Mouse (Mus musculus): ENCODE data around the gene Hspb1.

Gene Hspb1

GRCm38 (mm10) chr5:135914156-135914555 lies 26.4 kb downstream of the Hspb1 start:
- peak; percentile 74 for DNase-seq

DNA sequence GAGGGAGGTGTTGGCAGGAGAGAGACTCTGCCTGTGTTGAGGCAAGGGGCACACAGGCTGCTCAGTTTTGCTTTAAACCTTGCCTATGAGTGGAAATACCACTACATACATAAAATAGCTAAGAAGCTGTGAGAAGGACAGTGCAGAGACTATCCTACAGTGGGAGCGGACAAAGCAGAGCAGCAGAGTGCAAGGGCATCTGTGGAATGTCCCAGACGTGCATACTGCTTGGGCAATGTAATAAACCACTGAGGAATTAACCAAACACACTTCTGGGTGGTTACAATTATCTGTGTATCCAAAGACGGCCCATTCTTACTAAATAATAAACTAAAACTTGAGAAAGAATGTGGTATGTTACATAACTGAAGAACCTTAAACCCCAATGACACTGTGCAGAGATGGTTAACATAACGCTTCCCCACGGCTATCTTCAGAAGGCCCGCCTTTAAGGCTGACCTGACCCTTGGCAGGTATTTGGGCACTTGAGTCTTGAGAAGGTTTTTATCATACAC lies 28.4 kb downstream of the Hspb1 start:
- no peak for DNase-seq

GRCm38 (mm10) chr5:135916601-135917000 lies 28.9 kb downstream of the Hspb1 start:
- peak; percentile 84 for DNase-seq

DNA sequence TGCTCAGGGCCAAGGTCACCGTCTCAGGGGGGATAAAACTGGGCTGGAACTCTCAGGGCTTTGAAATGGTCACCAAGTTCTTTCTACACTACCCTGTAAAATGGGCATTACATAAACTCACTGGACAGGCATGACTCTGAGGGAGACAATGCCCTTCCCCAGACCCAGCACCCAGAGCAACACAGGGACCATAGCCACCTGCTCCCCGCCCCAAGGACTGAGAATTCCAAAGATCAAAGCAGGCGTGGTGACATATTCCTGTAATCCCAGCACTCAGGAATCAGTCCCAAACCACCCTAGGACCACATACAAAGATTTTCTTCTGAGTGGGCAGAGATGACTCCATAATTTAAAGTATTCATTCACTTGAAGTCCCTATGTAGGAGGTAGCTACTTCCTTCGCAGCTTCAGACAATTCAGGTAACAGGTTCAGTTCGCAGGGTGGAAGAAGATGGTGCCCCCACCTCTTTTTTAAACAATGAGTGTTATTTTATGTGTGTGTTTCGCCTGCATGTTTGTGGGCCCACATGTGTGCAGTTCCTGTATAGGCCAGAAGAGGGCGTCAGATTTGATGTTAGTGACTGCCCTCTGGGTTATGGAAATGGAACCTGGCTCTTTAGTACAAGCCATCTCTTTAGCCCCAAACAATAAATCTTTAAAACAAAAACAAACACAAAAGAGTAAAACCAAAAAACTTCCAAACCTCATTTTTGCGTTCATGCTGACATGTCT lies 29.8 kb downstream of the Hspb1 start:
- DNase-seq = no peak

GRCm38 (mm10) chr5:135918059-135918437 lies 30.3 kb downstream of the Hspb1 start:
- no peak for DNase-seq

DNA sequence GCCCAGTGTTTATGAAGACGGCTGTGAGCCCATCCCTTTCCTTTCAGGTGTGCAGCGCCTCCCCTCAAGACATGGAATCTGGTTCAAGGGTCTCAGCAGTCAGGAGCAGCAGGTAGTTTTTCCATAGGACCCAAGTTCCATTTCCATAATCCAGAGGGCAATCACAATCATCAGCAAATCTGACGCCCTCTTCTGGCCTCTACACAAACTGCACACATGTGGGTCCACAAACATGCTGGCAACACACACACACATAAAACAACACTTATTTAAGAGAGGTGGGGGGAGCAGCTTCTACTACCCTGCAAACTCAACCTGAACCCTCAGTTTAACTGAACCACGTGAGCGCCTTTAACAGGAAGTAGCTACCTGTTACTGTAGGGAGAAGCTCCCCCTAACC lies 30.9 kb downstream of the Hspb1 start:
- no peak for DNase-seq

DNA sequence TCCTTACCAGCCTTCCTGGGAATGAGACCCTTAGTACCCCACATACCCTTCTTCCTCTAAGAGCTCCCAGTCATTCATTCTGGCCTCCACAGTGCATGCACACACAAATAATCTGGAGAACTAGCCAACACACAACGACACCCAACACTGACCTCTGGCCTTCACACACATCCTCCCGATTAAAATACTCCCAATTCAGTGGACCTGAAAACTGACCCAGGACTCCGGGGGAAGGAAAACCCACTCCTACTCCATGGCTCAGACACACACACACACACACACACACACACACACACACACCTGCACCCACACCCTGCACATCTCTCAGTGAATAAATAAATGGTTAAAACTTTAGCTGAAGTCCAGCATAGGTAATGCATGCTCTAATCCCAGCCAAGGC lies 32.2 kb downstream of the Hspb1 start:
- no peak for DNase-seq

GRCm38 (mm10) chr5:135923901-135924300 lies 36.2 kb downstream of the Hspb1 start:
- DNase-seq = no peak

DNA sequence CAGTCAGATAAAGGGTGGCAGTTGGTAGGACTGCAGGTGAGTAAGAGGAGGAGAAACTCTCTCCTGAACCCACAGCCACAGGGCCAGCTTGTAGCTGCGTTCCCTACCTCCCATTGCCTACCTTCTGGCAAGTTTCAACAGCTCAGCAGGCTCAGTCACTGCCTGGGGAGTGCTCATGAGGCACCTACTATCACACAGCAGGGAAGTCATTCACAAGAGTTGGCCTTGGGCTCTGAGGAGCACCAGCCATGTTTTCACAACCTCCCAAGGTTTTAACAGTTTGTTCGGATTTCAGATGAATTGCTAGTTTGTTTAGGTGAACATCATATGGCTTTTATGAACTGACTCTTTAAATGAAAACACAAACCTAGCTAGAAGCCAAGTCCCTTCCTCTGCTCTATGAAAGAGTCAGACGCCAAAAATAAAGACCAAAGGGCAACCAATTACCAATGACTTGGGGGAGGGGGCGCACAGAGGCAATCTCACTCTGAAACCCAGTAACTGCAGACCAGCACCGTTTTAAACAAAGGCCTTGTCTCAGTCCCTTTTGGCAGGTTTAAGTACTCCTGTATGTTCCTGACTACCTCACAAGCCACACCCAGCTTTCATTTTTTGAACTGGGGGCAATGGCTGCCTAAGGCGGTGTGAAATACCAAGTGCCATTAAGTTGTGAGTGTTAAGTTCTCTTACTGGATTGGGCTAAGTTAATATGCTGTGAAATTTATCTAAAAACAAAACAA lies 42.1 kb downstream of the Hspb1 start:
- peak; percentile 33 for DNase-seq

DNA sequence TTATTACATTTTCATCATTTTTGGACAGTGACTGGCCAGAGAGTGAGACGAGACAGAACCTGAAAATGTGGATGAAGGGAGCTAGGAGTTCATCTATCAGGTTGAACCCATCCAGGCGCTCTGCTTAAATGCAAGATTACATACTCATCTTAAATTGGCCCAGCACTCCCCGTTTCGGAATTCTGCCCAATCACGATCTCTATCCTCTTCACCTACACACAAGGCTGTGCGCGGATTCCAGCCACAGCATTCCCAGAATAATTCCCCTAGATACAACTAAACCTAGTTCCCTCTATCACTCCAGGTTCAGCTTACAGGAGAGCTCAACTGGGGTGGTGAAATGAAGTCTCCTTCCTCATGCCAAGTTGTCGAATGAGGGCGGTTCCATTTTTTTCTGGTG lies 43.8 kb downstream of the Hspb1 start:
- DNase-seq = peak; percentile 40

DNA sequence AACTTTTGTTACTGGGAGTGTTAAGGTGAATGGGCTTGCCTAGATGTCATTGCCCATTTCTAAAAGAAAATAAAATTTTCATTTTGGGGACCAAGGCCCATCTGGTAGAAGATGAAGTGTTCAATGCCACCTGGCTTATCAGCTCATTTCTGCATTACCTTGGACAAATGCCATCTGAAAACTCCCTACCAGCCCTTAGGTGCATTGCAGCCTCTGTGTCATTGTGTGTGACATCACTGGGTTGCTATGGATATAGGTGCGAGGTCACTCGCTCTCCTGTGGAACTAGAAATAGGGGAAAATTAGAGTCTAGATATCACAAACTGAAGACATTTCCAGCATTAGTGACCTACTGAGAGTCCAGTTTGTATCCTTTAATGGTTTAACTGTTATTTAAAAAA lies 44.6 kb downstream of the Hspb1 start:
- peak; percentile 61 for DNase-seq

DNA sequence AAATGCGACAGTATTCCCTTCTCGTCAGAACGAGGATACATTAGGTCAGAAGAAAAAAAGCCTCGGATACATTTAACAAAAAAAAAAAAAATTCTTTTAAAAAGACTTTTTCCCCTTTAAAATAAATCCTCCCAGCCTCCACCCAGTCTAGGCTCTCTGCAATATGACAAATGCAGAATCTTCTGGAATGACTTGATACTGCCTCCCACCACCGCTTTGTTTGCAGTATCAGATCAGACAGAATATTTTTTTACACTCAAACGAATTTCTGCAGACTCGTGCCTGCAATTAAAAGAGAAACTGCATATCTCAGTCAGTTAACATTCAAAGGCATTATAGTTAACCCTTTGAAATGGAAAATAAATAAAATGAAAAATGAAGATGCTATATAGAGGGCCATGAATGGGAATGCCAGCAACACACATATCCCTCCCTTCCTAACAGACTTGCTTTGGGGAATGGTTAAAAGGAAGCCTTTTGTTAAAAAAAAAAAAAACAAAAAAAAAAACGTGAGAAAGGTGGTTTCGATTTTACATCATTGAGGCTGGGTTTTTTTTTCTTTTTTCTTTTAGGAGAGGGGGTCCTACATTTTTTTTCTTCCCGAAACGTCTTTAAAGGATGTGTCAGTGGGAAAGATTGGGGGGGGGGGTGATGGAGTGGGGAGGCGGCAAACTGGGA lies 45.6 kb downstream of the Hspb1 start:
- peak; percentile 24 for DNase-seq

GRCm38 (mm10) chr5:135933900-135934441 lies 46.3 kb downstream of the Hspb1 start:
- DNase-seq = peak; percentile 88

DNA sequence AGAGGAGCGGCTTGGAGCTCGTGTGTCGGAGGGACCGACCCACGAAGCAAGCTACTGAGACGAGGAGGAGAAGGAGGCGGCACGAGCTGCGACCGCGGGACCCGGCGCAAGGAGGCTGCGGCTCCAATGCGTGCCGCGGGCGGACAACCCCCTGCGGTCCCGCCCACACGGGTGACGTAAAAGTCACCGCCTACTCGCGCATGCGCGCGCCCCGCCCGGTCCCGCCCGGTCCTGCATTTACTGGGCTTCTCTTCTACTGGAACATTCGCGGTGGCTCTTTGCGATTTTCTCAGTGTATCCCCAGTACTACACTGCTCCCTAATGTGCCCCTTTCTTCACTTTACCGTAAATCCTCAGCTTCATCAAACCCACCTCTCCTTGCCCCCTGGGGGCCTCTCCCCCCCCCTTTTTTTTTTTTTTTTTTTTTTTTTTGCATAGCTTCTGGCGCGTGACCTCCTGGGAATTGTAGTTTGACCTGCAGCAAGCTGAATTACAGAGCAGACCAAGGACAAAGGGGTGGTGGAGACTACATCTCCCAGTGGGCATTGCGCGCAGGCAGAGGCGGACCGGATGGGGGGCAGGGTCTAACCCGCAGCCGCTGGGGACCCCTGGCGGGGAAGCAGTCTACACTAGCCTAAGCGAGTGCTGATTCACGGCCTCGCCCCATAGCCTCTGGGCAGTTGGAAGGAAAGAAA lies 46.9 kb downstream of the Hspb1 start, which contains the start of gene Ywhag:
Gene Ywhag, minus strand, starts transcription at position 136 of the 695 bp plus-strand sequence.
- peak; percentile 98 for DNase-seq

GRCm38 (mm10) chr5:135935176-135935523 lies 47.4 kb downstream of the Hspb1 start:
- DNase-seq = no peak

- peak; percentile 62 for DNase-seq
Observed at GRCm38 (mm10) chr5:135935641-135936190, 48.0 kb downstream of the Hspb1 start.
